Mouse (Mus musculus) monocyte, adult 59 days (primary cell): Measurements from ENCODE around the gene Pcdh15. TPM values are rescaled to one million over a fixed set of nuclear protein-coding genes. Genes with fewer than 3 reads are reported as not detected.

Source experiments
- total RNA-seq, 2 experiments: library from RNA; stranded (reverse); gene quantifications; one replicate each; pipeline ENCODE4 v1.2.4; 2023

Pcdh15 gene
- not detected for total RNA-seq

GRCm38 (mm10) chr10:73098966-73099845 is at the start of gene Pcdh15:
TSS of gene Pcdh15 (plus strand) at chr10:73099342.

